Mouse (Mus musculus) kidney, adult 2 months (tissue): ENCODE data around the gene Bmper.

ENCODE experiments used
- CTCF ChIP-seq: fragments of 200-500 bp; conservative IDR thresholded peaks from 2 replicates; pipeline ENCODE4 v1.5.1; 2011; ENCODE audit warnings: low read depth, mild to moderate bottlenecking, control low read depth, low read length, moderate library complexity, mixed read lengths; ENCODE audit not compliant: insufficient read depth, insufficient read length
- POLR2A ChIP-seq: fragments of 200-500 bp; IDR thresholded peaks from one replicate; pipeline ENCODE4 v1.6.1; 2011; ENCODE audit warnings: low read depth, low read length, control low read depth

DNA sequence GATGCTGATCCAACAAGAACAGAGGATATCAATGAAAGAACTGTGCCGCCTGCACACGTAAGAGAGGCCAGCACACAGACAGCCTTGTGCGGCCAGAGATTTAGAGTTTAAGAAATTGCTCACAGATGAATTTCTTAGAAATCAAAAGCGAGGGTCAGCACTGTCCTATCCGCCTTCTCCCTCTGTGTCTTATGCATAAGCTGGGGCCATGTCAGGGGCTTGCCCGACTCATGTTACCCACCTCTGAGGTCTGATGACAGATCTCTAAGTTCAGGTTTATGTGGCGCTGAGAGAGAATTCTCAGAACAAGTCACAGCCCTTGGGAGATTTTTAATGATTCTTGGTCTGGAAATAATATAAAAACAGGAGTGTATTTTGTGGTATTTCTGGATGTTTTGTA, 140.7 kb downstream of the Bmper start:
- no peak for TF ChIP-seq CTCF
- no peak for TF ChIP-seq POLR2A
